Mouse (Mus musculus) heart, embryonic 14.5 days (tissue): ENCODE data around the gene Rptor. TPM values are rescaled to one million over a fixed set of nuclear protein-coding genes. Genes with fewer than 3 reads are reported as not detected.

Source experiments
- ATAC-seq: fragments of 200-750 bp; cut with Nextera tagmentation; 2 replicates; pipeline ENCODE4 v1.8.0; 2017; ENCODE audit warnings: low read depth, moderate TSS enrichment; ENCODE audit not compliant: insufficient number of reproducible peaks, insufficient read depth, low FRiP score
- H3K27ac ChIP-seq, 2 experiments: fragments of 200-500 bp in 1 of 2; fragments of 300-500 bp in 1 of 2; sonication (generic) in 1 of 2; replicated peaks in 1 of 2; 2 replicates each; pipeline ENCODE4 v1.5.1; 2012 to 2014; ENCODE audit warnings: low read depth in 2 of 2, low read length in 2 of 2, control low read depth in 1 of 2, mild to moderate bottlenecking in 1 of 2, mixed read lengths in 1 of 2; ENCODE audit not compliant: control insufficient read depth in 1 of 2, insufficient read depth in 1 of 2
- H3K27me3 ChIP-seq: fragments of 300-500 bp; sonication (generic); 2 replicates; pipeline ENCODE4 v1.6.1; 2014; ENCODE audit warnings: mild to moderate bottlenecking, low read length, control low read depth; ENCODE audit not compliant: control insufficient read depth, insufficient read depth
- H3K36me3 ChIP-seq: fragments of 300-500 bp; sonication (generic); 2 replicates; pipeline ENCODE4 v1.6.1; 2014; ENCODE audit warnings: mild to moderate bottlenecking, control low read depth, low read length, mixed read lengths; ENCODE audit not compliant: control insufficient read depth, insufficient read depth
- H3K4me1 ChIP-seq, 2 experiments: fragments of 200-500 bp in 1 of 2; fragments of 300-500 bp in 1 of 2; sonication (generic) in 1 of 2; 2 replicates each; pipeline ENCODE4 v1.6.1; 2012 to 2014; ENCODE audit warnings: low read length in 2 of 2, control low read depth in 1 of 2, mixed read lengths in 1 of 2; ENCODE audit not compliant: control insufficient read depth in 2 of 2, insufficient read depth in 2 of 2
- H3K4me2 ChIP-seq: fragments of 300-500 bp; sonication (generic); 2 replicates; pipeline ENCODE4 v1.6.1; 2014; ENCODE audit warnings: mild to moderate bottlenecking, low read length
- H3K4me3 ChIP-seq, 2 experiments: fragments of 200-500 bp in 1 of 2; fragments of 300-500 bp in 1 of 2; sonication (generic) in 1 of 2; 2 replicates each; pipeline ENCODE4 v1.5.1; 2012 to 2014; ENCODE audit warnings: low read length in 2 of 2, mild to moderate bottlenecking in 2 of 2, control low read depth in 1 of 2, low read depth in 1 of 2, moderate library complexity in 1 of 2; ENCODE audit not compliant: control insufficient read depth in 1 of 2, insufficient read depth in 1 of 2
- H3K9ac ChIP-seq: fragments of 300-500 bp; sonication (generic); 2 replicates; pipeline ENCODE4 v1.6.1; 2014; ENCODE audit warnings: mild to moderate bottlenecking, low read length
- H3K9me3 ChIP-seq: fragments of 300-500 bp; sonication (generic); 2 replicates; pipeline ENCODE4 v1.6.1; 2016; ENCODE audit warnings: low read length, control low read depth; ENCODE audit not compliant: control insufficient read depth
- WGBS: fragments of 180-500 bp; shearing (Covaris S2); extraction: QIAGEN DNeasy Blood & Tissue Kit; methylation state at CpG from one replicate; pipeline ENCODE4 v1.1.7; 2014; 5-methylcytosine and 5-hydroxymethylcytosine counted together
- polyA plus RNA-seq: library from polyadenylated mRNA; unstranded; fragments of >200 nt; fragmentation: Nextera tagmentation; extraction: Ambion mirVana; gene quantifications from 2 replicates; pipeline ENCODE4 v1.2.1, GENCODE M21; 2014

The Rptor gene
- 11.2 TPM in 2 replicates for polyA plus RNA-seq

- peaks cover 8% of the 10 kb centered on the region for H3K36me3 ChIP-seq
- H3K4me3 ChIP-seq: peak within 1 kb of the TSS; percentile 81 to 99
- peak; percentile 97 for ATAC-seq
- no peaks in the 10 kb centered on the region for H3K27me3 ChIP-seq
- H3K4me1 ChIP-seq: peaks cover 2 to 11% of the 10 kb centered on the region in 2 experiments; a peak in 3 of 4 replicates
- H3K9ac ChIP-seq: peak within 1 kb of the TSS; percentile 97
- WGBS: under 1% methylated on average over 63 of the region's 63 CpGs
- H3K9me3 ChIP-seq: no peaks in the 10 kb centered on the region
- H3K4me2 ChIP-seq: peak within 1 kb of the TSS; percentile 85
- peak within 1 kb of the TSS; percentile 86 to 92 for H3K27ac ChIP-seq
Observed at GRCm38 (mm10) chr11:119602763-119603526, at the start of gene Rptor. Gene Rptor, plus strand, starts transcription at chr11:119602905.

- peaks cover 39% of the 10 kb centered on the region for H3K27me3 ChIP-seq
- no peaks in the 10 kb centered on the region for H3K9me3 ChIP-seq
- H3K4me2 ChIP-seq: no peak overlapping the region
- no peak for ATAC-seq
- H3K4me3 ChIP-seq: no peak overlapping the region
- 72% methylated on average over 7 of the region's 7 CpGs for WGBS
- no peak overlapping the region for H3K9ac ChIP-seq
- peaks cover 10 to 12% of the 10 kb centered on the region in 2 experiments; a peak in 3 of 4 replicates for H3K4me1 ChIP-seq
- H3K27ac ChIP-seq: no peak overlapping the region
- H3K36me3 ChIP-seq: no peaks in the 10 kb centered on the region
Observed at GRCm38 (mm10) chr11:119554706-119555105, 48.0 kb upstream of the Rptor start.

GRCm38 (mm10) chr11:119555170-119555569 lies 47.5 kb upstream of the Rptor start:
- Histone ChIP-seq H3K4me2 (no peak overlapping the region), H3K9me3 (no peaks in the 10 kb centered on the region), H3K27ac (no peak overlapping the region), H3K36me3 (no peaks in the 10 kb centered on the region), H3K27me3 (peaks cover 35% of the 10 kb centered on the region), H3K9ac (no peak overlapping the region), H3K4me3 (no peak overlapping the region), H3K4me1 (peaks cover 10 to 13% of the 10 kb centered on the region in 2 experiments; a peak in 3 of 4 replicates)
- no peak for ATAC-seq
- WGBS: 71% methylated on average over 7 of the region's 7 CpGs

GRCm38 (mm10) chr11:119557940-119558869 lies 44.5 kb upstream of the Rptor start:
- no peaks in the 10 kb centered on the region for H3K9me3 ChIP-seq
- no peak for ATAC-seq
- WGBS: 49% methylated on average over 15 of the region's 17 CpGs
- no peak overlapping the region for H3K4me3 ChIP-seq
- peaks cover 12 to 13% of the 10 kb centered on the region in 2 experiments; a peak in 3 of 4 replicates for H3K4me1 ChIP-seq
- H3K27me3 ChIP-seq: peaks cover 20% of the 10 kb centered on the region
- no peaks in the 10 kb centered on the region for H3K36me3 ChIP-seq
- H3K4me2 ChIP-seq: no peak overlapping the region
- no peak overlapping the region for H3K9ac ChIP-seq
- H3K27ac ChIP-seq: no peak overlapping the region

GRCm38 (mm10) chr11:119558870-119559610 lies 43.7 kb upstream of the Rptor start:
- WGBS: 13% methylated on average over 8 of the region's 9 CpGs
- ATAC-seq: peak; percentile 10; the same call in 1 of the 2 replicates
- no peak overlapping the region for H3K9ac ChIP-seq

GRCm38 (mm10) chr11:119562286-119562685 lies 40.4 kb upstream of the Rptor start:
- H3K36me3 ChIP-seq: no peaks in the 10 kb centered on the region
- H3K4me3 ChIP-seq: no peak overlapping the region
- no peak overlapping the region for H3K9ac ChIP-seq
- H3K4me1 ChIP-seq: peaks cover 15 to 18% of the 10 kb centered on the region in 2 experiments; a peak in 3 of 4 replicates
- no peak for ATAC-seq
- H3K27ac ChIP-seq: no peak overlapping the region
- H3K27me3 ChIP-seq: peaks cover 12% of the 10 kb centered on the region
- no peaks in the 10 kb centered on the region for H3K9me3 ChIP-seq
- no peak overlapping the region for H3K4me2 ChIP-seq
- WGBS: 66% methylated on average over 6 of the region's 6 CpGs

More at GRCm38 (mm10) chr11:119558870-119559610, 43.7 kb upstream of the Rptor start:
- H3K27me3 ChIP-seq: peaks cover 17% of the 10 kb centered on the region
- H3K36me3 ChIP-seq: no peaks in the 10 kb centered on the region
- no peaks in the 10 kb centered on the region for H3K9me3 ChIP-seq
- no peak overlapping the region for H3K4me3 ChIP-seq
- 0 out of 4 replicates have a peak overlapping the region, but pooled peaks of 1 of the 2 experiments have one; percentile 14 for H3K27ac ChIP-seq
- peaks cover 12 to 13% of the 10 kb centered on the region in 2 experiments; a peak in 3 of 4 replicates for H3K4me1 ChIP-seq
- H3K4me2 ChIP-seq: peak overlapping the region; percentile 18; the same call in 1 of the 2 replicates

- no peak for ATAC-seq
- Histone ChIP-seq H3K27ac (no peak overlapping the region), H3K36me3 (no peaks in the 10 kb centered on the region), H3K9me3 (no peaks in the 10 kb centered on the region), H3K27me3 (peaks cover 12% of the 10 kb centered on the region), H3K9ac (no peak overlapping the region), H3K4me1 (peaks cover 14 to 18% of the 10 kb centered on the region in 2 experiments; a peak in 3 of 4 replicates), H3K4me2 (no peak overlapping the region), H3K4me3 (no peak overlapping the region)
- WGBS: 47% methylated on average over 9 of the region's 9 CpGs
Observed at GRCm38 (mm10) chr11:119563166-119563565, 39.5 kb upstream of the Rptor start.
